Mouse (Mus musculus) gastrocnemius, postnatal 10 days (tissue): ENCODE results near the gene Tmem215. TPM values are rescaled to one million over a fixed set of nuclear protein-coding genes. Genes with fewer than 3 reads are reported as not detected.

Source experiments
- DNase-seq: peaks from one replicate; pipeline ENCODE4 v3.0.0; 2021; ENCODE audit warnings: mixed read lengths
- long read RNA-seq, 2 experiments: library from polyadenylated mRNA; stranded (forward); transcript quantifications; one replicate each; pipeline ENCODE4 v2.0.0; 2021
- total RNA-seq, 2 experiments: library from RNA; stranded (reverse); gene quantifications; 2 replicates each; pipeline ENCODE4 v1.2.3; 2021

Tmem215 gene
- total RNA-seq = not detected
- long read RNA-seq, experiment 1 = 0 reads
- long read RNA-seq, experiment 2 = 0 reads

DNA sequence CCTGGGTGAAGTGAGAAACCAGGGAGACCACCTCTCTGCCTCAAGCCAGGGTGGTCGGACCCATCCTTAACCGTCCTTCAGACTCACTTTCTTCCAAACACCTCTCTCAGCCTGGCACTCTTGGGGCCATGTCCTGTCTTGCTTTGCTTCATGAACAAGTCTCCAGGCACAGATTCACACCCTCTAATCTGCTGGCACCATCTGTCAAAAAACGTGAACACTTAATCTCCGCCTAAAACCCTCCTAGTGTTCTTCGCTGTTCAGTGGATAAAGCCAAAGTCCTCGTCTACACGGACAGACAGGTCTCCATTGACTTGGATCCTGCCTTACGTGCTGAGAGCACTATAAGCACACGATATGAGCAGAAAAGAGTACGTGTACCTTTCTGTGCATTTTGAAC, at the start of gene Tmem215:
Gene Tmem215, plus strand, starts transcription at position 301 of the 400 bp plus-strand sequence.
- no peak for DNase-seq

DNA sequence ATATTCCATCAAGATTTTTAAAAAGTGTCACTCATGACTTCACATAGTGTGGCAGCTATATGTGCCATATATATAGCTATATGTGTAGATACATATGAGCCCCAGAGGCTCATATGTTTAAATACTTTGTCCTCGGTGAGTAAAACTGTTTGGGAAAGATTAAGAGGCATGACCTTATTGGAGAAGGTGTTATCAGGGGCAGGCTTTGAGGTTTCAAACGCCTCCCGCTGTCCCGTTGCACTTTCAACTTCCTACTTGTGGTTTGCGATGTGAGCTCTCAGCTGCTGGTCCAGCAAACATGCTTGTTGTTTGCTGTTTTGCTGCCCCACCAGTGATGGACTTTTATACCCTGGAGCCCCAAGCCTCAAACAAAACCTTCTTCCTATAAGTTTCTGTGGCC, 40.1 kb upstream of the Tmem215 start:
- no peak for DNase-seq

DNA sequence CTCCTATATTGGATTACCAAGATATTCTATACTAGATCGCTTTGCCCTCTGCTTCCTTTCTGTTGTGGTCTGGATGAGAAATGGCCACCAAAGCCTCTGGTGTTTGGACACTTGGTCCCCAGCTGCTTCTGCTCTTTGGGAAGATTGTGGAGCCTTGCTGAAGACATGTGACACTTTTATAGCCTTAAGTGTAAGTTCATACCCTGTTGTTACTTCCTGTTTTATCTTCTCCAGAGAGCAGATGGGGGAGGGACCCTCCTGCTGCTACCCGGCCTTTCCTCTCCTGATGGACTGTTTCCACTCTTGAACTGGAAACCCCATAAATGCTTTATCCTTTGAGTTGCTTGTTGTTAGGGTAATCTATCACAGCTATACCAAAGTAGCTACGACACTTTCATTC, 38.6 kb upstream of the Tmem215 start:
- DNase-seq = no peak

DNA sequence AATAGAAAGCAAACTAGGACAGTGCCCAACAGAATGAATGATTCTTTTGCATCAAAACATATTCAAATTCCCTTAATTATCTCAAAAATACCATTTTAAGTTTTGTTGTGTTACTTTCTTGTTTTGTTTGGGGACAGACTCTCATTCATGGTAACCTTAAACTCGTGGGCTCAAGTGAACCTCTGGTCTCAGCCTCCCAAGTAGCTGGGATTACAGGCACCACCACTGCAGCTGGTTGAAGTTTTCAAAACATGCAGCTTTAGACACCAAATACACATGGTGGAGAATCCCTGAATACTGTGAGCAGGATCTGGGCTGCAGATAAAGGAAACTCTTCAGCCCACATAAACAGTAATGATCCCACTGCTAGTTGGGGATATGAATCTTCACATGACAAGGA, 37.6 kb upstream of the Tmem215 start:
- DNase-seq = no peak

DNA sequence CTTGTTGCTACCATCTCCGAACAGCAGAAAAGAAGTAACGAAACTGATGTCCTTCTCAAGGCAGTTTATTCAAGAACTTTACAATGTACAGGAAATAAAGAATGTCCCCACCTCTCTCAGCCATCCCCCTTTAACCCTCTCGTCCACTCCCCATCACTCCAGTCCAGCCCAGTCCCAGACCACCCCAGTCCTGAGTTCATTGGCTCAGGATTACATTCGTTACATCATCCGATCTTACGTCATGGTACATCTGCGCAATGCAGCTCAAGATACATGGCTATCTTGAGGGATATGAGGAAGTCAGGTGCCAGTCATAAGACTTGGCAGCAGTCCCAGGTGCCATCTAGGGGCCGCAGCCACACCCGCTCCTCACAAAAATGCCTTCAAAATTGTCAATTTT, 28.4 kb upstream of the Tmem215 start:
- DNase-seq = no peak

DNA sequence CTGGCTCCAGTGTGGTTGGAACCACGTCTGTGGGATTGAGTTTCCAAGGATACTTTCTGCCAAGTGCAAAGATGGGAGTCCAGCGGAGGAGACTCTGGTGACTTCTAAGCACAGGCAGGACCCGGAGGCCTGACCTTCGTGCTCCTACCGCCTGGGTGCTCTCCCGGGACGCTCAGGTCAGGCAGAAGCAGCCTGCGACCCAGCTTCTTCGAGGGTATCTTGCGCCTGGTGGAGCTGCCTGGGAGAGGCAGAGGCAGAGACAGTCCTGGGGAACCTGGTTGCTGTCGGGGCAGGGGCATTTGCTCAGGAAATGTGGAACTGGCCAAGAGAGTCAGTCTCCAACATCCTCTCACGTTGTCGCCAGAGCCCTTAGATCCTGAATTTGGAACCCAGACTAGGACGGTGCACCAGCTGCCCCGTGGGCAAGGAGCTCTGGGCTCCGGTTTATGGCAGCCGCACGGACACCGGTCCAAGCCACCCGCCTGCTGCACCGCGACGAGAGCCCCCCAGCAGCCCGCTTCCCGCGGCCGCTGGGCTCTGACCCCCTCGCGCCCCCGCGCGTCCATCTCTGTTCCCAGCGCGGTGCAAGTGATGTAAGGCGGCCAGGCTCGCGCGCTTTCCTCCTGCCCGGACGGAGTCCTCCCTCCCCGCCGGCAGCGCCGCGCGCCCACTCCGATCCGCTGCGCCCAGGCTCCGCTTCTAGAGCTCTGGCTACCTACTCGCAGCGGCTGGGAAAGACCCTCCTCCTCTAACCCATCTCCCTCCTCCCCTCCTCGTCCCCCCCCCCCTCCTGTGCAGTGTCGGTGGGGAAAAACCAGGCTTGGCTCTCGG, 935 bp downstream of the Tmem215 start:
- peak; percentile 18 for DNase-seq

DNA sequence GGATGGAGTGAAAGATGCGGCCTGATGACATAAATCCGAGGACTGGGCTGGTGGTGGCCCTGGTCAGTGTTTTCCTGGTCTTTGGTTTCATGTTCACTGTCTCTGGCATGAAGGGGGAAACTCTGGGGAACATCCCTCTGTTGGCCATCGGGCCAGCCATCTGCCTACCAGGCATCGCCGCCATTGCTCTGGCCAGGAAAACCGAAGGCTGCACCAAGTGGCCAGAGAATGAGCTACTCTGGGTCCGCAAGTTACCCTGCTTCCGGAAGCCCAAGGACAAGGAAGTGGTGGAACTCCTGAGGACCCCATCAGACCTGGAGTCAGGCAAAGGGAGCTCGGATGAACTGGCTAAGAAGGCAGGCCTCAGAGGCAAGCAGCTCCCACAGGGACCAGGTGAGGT, 1.9 kb downstream of the Tmem215 start:
- no peak for DNase-seq

DNA sequence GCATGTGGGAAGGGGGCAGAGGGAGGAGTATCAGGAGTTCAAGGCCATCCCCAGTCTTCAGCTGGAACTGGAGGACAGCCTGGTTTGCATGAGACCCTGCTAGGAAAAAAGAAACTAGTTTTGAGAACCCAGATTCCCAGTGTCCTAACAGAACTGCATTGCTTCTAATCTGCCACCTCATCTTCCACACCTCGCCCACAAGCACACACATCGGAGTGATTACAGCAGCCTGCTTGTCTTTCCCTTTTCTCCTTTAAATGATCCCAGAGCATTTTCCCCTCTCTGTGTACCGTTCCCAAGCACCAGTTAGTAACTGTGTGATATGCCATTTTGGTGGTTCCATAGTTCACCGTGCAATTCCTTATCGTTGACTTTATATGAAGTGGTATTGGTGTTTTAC, 6.0 kb downstream of the Tmem215 start:
- no peak for DNase-seq

DNA sequence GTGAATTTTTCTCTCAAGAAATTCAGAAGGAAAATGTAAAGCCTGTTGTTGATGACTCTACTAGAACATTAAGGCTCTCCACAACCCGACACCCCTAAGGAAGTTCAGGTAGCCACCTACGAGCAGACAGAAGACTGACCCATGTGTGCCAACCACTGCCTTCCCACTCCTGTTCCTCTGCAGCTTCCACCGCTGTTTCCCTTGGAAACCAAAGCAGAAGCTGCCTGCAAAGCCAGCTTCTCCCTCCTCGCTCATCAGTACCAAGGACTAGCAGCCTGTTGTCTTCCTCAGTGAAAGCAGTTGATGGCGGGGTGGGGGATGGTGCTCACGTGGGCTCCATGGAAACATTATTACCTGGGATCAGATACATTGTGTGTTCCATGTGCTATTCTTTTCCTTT, 14.6 kb downstream of the Tmem215 start:
- no peak for DNase-seq

DNA sequence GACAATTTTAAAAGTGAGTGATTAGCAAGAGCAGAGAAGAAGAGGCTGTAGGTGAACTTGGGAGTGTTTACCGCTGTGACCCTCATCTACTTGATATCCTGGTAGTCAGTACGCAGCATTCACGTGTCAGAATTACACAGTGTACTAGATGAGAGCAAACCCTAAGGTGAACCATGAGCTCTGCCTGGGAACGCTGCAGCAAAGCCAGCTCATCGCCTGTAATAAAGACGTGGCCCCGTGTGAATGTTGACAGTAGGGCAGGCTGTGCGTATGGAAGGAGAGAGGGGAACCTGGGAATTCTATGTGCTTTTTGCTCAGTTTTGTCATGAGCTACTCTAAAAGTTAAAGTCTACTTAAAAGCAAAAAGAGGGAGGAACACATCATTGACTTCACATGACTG, 19.8 kb downstream of the Tmem215 start:
- DNase-seq = no peak

DNA sequence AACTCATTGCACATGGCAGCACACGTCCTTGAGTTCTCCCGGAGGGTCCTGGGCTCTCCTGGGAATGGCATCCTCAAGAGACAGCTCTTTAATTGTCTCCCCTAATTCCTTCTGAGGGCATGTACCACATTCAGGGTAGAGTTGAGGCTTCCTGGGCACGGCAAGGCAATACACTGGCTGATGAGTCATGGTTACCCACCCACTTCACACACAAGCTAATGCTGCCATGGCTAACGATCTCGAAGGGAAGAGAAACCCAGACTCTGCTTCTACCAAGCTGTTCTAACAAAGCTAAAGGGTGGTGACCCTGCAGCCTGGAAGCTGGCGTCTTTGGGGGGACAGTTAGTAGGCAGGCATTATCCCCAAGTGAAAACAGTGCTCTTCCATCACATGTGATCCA, 24.4 kb downstream of the Tmem215 start:
- DNase-seq = no peak

DNA sequence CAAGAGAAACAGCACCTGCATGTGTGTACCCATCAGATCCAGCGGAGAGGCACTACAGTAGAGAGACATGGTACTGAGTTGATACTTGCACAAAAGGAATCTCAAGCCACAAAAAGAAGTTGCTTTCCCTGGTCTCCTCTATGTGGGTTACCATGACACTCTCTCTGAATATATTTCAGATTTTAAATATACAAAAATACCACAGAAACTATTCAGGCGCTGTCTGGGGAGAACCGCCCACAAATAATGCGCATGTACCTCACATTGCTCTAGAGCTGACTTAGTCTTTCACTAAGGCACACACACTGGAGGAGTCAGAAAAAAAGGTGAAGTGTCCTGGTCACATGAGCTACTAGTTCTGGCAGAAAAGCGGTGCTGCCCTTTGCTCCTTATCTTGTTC, 24.8 kb downstream of the Tmem215 start:
- no peak for DNase-seq

DNA sequence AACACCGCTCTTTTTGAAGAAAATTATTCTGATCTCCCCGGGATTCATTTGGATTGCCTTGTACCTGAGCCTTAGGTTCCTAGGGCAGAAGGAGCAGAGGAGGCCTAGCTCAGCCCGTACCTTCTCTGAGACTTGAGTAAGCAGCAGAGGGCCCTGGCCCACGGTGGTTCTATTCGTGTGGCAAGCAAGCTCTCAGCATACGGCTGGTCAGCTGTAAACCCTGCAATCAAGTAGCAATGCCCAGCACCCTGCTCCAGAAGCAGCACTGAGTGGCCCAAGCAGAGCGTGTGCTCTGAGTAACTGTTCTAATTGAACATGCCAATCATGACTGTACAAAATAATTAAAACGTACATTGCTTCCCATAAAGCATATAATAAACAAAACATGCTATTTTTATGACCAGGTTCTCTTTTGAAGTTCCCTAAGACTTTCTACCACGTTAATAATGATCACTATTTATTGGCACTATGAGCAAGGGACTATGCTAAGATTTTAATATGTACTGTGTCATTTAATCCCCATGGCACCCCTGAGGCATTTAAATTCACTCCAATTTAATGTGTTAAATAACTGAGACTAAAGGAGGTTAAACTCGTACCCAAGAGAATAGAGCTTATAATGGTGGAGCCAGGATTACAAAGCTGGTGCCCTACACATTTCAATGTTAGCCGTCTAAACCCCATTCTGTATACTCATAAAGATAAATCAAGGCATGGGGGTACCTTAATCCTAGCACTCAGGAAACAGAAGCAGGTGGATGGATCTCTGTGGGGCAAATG, 28.0 kb downstream of the Tmem215 start:
- no peak for DNase-seq

DNA sequence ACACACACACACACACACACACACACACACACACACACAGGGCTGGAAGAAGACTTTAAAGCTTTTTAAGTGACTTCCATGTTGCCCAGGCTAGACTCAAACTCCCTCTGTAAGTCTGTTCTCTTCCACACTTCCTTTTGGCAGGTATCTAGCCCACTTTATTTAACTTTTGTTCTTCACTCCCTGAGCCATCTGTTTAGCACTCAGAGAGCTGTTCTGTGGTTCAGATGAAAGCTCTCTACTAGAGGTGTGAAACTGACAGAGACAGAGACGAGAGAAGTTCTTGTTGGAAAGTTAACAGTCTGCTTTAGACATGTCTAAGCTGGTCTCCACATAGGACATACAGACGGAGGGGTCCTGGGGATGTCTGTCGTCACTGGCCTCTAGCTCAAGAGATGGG, 30.5 kb downstream of the Tmem215 start:
- no peak for DNase-seq

DNA sequence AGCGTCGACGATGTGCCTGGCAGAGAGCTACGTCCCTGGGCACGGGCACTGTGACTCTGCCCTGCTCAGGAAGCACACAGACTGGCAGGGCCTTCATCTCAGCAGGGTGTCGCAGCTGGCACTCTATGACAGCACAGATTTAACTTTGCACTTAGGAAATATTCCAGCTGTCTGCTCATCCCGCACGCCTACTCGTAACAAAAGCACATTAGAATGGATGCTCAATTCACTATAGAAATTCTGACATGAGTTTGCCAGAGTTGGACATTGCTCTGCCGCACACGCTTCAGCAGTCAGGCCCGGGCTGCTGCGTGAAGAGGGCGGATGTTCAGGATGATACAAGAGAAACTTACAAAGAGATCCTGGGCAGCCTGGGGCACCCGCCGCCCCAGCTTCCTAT, 37.6 kb downstream of the Tmem215 start:
- no peak for DNase-seq

DNA sequence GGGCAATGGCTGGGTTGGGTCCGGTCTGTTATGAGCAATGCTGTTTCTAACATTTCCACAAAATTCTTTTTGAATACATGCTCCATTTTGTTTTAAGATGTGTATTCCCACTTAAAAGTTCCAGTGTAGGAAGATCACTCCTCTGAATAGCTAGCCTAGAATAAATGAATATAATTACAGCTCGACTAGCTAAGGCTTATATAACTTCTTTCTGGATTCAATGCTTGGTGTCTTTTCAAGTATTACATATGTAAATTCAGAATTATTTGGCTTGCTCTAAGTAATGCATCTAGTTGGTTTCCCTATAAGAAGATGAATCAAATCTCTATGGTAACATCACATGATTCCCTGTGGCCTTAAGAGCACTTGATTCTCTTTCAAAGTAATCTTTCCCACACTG, 41.3 kb downstream of the Tmem215 start:
- no peak for DNase-seq

DNA sequence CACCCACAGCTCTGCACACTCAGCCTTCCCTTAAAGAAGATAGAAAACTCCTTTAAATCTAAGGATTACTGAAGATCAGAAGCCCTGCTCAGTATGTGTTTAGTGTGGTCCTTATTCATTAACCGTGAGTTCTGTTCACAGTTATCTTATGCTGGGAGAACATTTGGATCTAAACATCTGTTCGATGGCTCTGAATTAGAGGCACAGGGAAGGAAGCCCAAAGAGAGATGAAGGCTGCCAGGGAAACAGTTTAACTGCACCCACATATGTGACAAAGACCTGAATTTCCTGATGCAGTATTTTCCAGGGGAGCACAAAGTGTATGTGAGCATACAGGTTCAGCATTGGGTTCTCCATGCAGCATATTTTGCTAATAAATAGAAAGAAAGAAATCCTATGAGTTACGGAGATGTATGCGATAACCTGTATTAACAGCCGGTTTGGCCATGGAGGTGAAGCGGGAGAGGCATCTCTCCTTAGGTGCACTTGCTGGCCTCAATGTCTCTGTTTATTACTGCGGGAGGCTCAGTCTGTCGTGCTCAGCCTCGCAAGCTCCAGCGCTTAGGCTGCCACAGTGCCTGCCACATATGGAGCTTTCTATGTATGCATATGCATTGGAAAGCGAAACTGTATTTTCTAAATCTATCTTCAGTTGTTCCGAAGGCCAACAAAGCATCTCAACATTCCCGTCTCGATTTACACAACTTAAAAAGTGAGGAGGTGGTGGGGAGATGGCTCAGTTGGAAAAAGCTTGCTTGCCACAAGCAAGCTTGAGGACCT, 46.8 kb downstream of the Tmem215 start:
- DNase-seq = no peak

Other genes starting within 250 kb of the Tmem215 start
- 1 to 10 TPM; 3.8 to 6.3 TPM for gene Ddx58, start 232.4 kb upstream of the Tmem215 start, total RNA-seq
- 10 to 100 TPM; 46.8 to 64.0 TPM for gene Smim27, start 202.6 kb upstream of the Tmem215 start, total RNA-seq
- 10 to 100 TPM; 13.1 to 15.9 TPM for gene Topors, start 202.3 kb upstream of the Tmem215 start, total RNA-seq
- gene Ndufb6, start 192.8 kb upstream of the Tmem215 start, total RNA-seq = 100 to 1,000 TPM; 196 to 243 TPM
- gene Aptx, start 231.0 kb downstream of the Tmem215 start, total RNA-seq = 10 to 100 TPM; 14.5 to 17.2 TPM
- gene Dnaja1, start 250.0 kb downstream of the Tmem215 start, total RNA-seq = 10 to 100 TPM; 55.0 to 76.5 TPM